Mouse (Mus musculus): ENCODE data around the gene Arhgap28.

Gene Arhgap28

DNA sequence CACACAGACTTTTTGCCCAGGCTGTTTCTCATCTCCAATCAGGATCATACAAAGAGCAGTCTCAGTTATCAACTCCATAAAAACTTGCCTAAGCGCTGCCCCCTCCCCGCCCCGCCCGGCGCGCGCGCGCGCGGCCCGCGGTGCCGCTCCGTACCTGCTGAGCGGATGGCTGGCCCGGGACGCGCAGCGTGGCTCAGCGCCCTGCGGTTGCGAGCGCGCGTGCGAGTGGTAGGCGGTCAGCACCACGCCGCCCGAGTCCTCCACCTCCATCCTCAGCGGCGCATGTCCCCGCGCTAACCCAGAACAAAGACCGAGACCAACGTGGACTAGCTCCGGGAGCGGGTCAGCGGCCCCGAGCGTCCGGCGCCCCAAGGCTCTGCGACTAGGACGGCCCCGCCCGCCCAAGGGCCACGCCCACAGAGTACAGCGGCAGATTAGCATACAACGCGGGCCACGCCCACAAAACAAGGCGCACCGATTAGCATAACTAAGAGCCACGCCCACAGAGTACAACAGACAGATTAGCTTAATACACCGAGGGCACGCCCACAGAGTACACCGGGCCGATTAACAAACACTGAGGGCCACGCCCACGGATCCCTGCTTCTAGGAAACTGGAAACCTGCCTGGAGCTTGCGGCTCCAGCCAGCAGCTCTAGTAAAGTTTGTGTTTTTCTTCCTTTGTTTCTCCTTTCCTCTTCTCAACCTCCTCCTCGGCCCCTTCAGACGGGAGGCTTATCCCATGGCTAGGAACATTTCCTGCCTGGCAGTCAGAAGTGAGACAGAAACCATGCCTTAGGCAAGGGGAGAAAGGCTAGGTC lies at the start of gene Arhgap28:
Arhgap28 (minus strand) TSS at position 380 of the 820 bp plus-strand sequence.
- DNase-seq: peak; percentile 30

GRCm38 (mm10) chr17:68046341-68046675 lies 42.4 kb upstream of the Arhgap28 start:
- no peak for DNase-seq

- DNase-seq: no peak
These were observed 41.9 kb upstream of the Arhgap28 start for GRCm38 (mm10) chr17:68045655-68046340.

DNA sequence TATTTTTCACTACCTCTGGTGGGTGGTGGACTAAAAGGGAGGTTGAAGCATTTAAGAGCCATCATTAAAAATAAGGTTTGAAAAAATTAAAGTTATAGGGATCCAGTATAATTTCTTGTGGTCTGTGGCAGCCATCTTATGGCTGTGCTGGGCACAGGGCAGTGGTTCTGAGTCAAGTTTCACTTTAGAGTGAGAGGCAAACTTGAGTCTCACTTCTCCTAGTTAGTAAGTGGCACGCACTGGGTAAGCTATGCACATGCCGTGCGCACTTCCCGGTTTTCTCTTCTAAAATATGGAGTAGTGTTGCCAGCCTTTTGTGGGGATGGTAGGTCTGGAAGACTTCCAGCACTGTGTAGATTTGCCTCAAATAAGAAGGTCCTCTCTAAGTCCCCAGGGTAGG lies 38.5 kb upstream of the Arhgap28 start:
- no peak for DNase-seq

DNA sequence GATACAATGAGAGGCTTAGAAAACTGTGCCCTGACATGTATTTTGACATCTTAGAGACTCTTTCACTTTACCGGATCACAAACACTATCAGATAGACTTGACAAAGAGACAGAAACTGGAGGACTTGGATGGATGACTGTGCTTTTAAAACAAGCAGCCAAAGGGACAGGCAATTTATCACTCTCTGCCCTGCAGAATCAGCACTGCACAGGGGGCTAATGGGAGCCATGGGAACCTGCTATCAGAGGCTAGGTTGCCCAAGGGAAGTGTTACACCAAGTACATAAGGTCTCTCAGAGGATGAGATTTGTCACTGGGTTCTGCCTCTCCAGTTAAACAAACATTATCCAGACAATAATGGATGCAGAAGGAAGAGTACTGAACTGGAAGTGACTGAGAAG lies 33.1 kb upstream of the Arhgap28 start:
- DNase-seq: no peak

DNA sequence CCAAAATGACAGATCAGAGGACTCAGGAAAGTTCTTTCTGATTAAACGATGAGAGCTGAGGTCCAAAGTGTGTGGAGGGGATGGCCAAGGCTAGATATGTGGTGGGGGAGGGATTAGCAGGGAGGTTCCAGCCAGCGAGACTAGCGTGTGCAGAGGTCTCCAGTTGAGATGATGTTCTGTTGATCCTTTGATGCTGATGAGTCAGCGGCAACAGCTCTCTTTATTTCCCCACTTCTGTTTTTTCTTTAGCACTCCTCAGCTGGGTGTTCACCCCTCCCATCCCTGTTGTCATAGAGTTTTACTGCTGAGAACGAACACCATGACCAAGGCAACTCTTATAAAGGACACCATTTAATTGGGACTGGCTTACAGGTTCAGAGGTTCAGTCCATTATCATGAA lies 25.6 kb upstream of the Arhgap28 start:
- no peak for DNase-seq

DNA sequence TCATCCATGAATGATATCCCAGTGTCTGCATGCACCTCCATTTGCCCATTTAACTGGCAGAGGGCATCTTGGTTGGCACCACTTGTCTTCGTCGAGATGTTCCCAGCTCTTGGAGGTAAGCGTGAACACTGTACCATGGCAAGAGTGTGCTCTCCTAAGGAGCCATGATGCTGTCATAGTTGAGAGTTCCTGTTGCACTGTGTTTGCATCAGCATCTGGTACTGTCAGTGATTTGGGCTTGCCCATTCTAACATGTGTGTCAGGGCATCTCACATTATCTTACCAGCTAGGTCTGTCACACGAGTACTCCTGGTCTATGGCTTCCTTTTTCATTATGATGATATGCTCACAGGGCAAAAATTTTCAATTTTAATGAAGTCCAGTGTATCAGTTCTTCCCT lies 24.6 kb upstream of the Arhgap28 start:
- no peak for DNase-seq

GRCm38 (mm10) chr17:68024327-68024726 lies 20.4 kb upstream of the Arhgap28 start:
- DNase-seq: no peak

DNA sequence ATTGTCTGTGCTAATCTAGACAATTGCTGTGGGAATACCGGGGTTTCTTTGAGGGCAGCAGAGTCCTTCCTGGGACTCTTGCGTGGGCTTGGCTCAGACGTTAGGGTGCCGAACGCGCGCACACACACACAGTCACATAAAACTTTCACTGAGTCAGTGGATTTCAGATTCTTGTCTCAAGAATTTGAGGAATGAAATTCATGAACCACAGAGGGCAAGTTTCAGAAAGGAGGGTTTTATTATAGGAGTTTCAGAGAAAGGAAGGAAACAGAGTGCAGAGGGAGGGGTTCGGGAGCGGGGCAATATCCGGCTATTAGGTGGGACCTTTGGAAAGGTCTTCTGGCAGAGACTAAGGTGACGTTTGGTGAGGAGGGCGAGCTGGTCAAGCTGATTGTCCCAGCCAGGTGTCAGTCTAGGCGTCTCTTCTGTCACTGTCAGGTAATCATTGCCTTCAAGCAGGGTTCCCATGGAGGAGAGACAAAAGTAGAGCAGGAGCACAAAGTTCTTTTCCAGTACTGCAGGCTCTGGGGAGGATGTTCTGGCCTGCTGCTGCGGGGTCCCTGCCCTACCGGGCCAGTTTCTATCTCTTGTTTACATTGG lies 15.6 kb upstream of the Arhgap28 start:
- DNase-seq: no peak

DNA sequence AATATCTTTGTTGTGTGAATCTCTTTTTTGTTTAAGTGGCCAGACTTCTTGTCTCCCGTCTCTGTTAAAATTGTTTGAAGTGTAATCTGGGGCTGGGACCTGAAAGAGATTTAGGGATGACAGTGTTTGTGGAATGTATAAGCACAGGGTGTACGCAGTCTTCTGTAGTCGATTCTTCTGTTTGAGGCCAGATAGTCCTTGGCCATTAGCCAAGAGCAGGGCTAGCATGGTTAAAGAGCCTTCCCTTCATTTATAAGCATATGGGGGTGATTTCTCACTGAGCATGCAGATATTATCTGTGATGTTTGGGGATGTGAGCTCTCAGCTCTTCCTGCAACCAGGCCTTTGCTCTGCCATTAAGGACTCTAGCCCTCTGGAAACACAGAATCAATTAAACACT lies 13.2 kb upstream of the Arhgap28 start:
- DNase-seq: no peak

GRCm38 (mm10) chr17:68011606-68012005 lies 7.7 kb upstream of the Arhgap28 start:
- DNase-seq: no peak

DNA sequence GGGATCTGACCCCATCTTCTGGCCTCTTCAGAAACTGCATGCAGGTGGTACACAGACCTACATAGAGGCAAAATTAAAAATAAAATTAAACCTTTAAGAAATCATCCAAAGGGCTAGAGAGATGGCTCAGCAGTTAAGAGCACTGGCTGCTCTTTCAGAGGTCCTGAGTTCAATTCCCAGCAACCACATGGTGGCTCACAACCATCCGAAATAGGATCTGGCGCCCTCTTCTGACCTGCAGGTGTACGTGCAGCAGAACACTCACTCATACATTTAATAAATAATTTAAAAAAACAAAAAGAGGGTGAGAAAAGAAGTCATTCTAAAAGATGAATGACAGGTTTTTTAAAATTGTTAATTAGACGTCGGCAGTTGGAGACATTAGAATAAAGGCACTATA lies 6.1 kb upstream of the Arhgap28 start:
- DNase-seq: no peak

DNA sequence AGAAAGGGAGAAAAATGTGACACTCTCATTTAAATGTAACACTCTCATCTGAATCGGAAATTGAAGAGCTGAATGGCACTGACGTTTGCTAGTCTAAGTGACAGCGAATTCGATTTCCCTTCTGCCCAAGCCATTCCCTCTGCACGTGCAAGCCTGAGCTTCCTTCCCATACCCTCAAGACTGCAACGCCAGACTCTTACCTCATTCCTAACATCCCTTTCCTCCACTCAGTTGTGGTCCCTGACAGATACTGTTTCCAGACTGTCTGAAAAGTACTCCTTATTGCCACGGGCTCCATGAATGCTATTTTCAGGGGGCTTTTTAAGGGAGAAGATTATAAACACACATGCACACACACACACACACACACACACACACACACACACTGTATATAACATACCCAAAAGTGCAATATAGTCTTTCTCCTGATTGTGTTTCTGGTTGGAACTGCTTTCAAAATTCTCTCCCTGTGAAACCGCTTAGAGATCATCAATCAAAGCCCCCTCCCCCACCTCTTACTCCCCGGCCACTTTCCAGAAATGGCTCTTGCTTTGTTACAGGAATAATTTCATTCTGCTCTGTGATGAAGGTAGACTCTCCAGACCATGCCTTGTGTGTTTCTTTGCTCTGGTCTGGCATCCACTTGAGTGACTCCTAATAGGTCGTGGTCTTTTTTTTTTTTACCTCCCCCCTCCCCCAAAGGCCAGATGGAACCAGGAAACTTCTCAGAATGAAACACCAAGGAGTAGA lies 836 bp upstream of the Arhgap28 start:
- DNase-seq: no peak

DNA sequence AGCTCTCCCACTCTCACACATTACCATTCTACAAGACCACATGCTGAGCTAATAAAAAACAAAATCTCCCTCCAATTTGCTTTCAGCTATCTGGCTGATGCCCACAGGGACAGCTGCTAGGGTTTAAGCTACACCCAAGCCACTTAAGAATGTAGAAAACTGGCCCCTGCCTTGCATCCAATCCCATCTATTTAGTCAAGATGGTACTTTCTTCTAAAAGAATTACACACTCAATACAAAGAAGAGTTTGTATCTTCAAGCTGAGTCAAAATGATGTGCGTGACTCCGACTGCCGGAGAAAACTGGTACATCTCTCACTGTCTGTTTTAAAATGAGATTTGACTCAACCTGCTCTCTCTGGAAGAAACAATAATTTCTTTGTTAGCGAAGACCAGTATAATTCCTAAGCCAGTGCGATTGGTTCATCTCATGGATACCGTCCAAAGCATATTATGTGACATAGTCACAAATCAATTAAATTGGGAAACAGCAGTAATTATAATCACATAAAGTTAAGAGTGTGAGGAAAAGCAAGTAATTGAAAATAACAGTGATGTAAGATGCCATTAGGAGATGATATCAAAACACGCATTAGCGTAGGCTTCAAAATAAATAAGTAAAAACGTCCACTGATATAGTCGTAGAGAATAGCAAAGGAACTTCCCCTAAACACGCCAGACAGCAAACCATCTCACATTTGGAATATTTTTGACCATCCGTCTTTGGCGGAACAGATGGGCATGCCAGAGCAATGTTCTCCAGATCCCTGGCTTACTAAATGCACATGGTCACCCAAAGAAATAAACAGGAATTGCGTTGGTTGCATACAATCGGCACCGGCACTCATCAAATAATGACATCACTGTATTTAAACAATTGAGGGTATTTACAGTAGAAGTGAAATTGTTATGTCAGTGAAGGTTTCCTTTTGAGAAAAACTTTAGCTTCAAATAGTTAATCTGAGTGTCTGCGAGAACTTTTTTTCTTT lies 1.0 kb downstream of the Arhgap28 start:
- no peak for DNase-seq

- DNase-seq: no peak
These were observed 4.1 kb downstream of the Arhgap28 start for GRCm38 (mm10) chr17:67999801-68000200.

- no peak for DNase-seq
These were observed 7.2 kb downstream of the Arhgap28 start for GRCm38 (mm10) chr17:67996769-67997155.

DNA sequence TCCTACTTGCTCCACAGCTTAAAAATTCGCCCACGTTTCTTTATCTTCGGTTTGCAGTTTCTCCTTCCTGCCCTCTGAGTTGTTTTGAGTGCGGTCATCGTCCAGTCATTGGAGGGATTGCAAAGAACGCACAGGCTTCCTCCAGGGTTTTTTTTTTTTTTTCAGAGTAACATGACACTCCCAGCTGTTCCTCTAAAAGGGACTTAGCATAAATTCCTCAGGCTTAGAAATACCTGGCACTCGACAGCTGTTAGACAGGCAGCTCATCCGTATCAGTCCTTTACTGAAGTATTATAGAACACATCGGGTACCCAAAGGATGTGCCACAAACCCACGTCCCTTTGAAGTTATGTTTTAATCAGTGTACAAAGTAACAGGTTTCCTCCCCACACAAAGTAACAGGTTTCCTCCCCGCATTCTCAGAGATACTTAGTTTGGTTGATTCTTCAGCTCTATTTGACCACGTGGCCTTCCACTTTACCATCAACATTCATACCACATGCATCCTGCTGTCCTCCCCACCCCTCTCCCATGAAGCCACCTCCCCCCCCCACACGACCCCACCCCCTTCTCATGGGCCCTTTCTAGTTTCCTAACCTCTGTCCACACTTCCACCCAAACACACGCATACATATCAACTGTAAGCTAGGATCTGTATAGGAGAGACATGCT lies 7.7 kb downstream of the Arhgap28 start:
- no peak for DNase-seq

DNA sequence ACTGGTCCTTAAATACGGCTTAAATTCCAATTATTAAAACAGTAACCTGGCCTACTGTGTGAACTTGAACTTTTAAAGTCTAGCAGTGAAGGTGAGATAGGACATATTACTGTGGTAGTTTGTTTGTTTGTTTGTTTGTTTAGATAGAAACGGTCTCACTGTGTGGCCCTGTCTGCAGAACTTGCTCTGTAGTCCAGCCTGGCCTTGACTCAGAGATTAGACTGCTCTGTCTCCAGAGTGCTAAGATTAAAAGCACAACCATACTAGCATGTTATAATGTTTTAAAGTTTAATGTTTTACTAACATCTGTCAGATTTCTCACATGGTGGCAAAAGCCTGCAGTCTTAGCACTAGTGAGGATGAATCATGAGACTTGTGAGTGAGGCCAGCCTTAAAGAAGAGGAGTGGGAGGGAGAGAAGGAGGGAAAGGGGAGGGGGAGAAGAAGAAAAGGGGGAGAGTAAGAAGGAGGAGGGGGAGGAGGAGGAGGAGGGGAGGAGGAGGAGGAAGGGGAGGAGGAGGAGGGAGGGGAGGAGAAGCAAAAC lies 8.6 kb downstream of the Arhgap28 start:
- no peak for DNase-seq

GRCm38 (mm10) chr17:67994861-67995260 lies 9.1 kb downstream of the Arhgap28 start:
- DNase-seq: no peak

- no peak for DNase-seq
These were observed 10.4 kb downstream of the Arhgap28 start for GRCm38 (mm10) chr17:67993371-67994045.

- DNase-seq: no peak
These were observed 14.2 kb downstream of the Arhgap28 start for GRCm38 (mm10) chr17:67989716-67990115.
